Mouse (Mus musculus): ENCODE measurements around the gene Cd164. TPM values are rescaled to one million over a fixed set of nuclear protein-coding genes. Genes with fewer than 3 reads are reported as not detected.

The Cd164 gene
- total RNA-seq (2023) = 100 to 1,000 TPM; 204 to 214 TPM

DNA sequence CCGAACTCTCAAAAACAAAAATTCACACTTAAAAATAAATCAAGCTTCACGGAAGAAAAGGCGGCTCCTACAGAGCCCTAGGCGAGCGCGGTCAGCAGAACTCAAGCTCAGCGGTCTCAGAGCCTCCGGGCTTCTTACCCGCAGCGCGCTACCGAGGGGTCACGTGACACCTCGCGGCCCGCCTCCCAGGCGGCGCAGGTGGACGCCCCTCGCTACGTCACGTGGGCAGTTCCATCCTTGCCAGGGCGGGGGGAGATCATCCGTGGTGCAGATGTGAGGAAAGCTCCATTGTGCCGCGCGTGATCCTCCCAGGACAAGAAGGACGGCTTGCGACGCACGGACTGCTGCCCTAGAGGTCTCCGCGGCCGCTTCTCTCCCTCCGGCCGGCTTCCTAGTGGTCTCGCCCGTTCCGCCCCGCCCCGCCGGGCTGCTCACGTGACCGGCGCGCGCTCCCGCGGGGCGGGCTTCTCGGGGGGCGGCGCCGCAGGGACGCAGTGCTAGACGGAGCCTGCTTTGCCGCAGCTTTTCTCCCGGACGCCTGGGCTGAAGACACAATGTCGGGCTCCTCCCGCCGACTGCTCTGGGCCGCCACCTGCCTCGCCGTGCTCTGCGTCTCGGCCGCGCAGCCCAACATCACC, at the start of gene Cd164:
Cd164 (plus strand) TSS at position 434 of the 638 bp plus-strand sequence.

GRCm38 (mm10) chr10:41476171-41477017, 42.8 kb upstream of the Cd164 start, which contains the start of gene Mical1:
Mical1 (plus strand) TSS chr10:41476314.

DNA sequence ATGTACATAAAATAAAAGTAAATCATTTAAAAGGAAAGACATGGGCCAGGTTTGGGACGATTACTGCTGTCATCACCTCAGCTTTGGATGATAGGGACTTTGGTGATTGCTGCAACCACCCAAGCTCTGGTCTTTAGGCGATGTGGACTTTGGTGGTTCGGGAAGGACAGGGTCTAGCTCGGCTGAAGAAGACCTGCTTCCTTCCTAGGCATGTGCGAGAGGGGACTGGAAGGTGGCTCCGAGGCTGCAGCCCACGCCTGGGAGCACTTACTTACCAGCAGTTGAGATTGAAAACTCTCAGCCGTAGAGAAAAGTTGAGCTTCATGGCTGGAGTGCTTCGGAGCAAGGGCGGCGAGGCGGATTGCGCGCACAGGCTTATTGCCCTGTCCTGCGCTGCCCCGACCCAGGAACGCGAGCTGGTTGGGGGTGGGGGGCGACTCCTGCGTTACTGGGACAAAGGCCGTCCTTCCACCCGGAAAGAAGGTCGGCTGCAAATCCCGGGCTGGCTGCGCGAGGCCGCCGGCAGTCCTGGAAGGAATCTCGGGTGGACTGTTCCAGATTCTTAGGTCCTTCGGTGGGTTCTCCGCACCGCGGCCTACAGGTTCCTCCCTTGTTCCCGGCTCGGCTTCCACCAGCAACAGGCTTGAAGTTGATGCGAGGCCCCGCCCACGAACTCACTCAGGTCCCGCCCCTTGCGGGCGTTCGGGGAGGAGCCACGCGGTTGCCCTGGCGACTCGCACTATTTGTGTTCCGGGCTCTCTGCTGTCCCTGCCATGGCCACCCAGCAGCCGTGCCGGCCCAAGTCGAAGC, 29.3 kb upstream of the Cd164 start, which contains the start of the genes Smpd2 and Ppil6:
Smpd2 (minus strand) TSS at position 662 of the 810 bp plus-strand sequence.
Ppil6 (plus strand) TSS at position 732 of the 810 bp plus-strand sequence.

Other genes starting within 250 kb of the Cd164 start
- gene Fig4, start 216.2 kb upstream of the Cd164 start, total RNA-seq (2023) = 10 to 100 TPM; 15.0 to 16.1 TPM
- under 1 TPM in 1 of 2 experiments, not detected in 1; 0.04 TPM for gene Ak9, start 215.4 kb upstream of the Cd164 start, total RNA-seq (2023)
- gene Zbtb24, start 69.0 kb upstream of the Cd164 start, total RNA-seq (2023) = 10 to 100 TPM; 17.4 to 19.8 TPM
- gene Mical1, start 43.1 kb upstream of the Cd164 start, total RNA-seq (2023) = 100 to 1,000 TPM; 227 to 244 TPM
- 10 to 100 TPM; 13.7 to 16.6 TPM for gene Smpd2, start 29.0 kb upstream of the Cd164 start, total RNA-seq (2023)
- not detected for gene Ppil6, start 29.0 kb upstream of the Cd164 start, total RNA-seq (2023)
- gene Ccdc162, start 197.2 kb downstream of the Cd164 start, total RNA-seq (2023) = 1 to 10 TPM; 4.7 to 5.6 TPM